Mouse (Mus musculus) brain, embryonic 14.5 days (tissue): ENCODE measurements around the gene Hipk1. TPM values are rescaled to one million over a fixed set of nuclear protein-coding genes. Genes with fewer than 3 reads are reported as not detected.

Source experiments
- DNase-seq: peaks from one replicate; pipeline ENCODE4 v3.0.0-alpha.2; 2011; ENCODE audit warnings: low read depth
- CTCF ChIP-seq: fragments of 200-500 bp; IDR thresholded peaks from 2 replicates; pipeline ENCODE4 v1.5.1; 2012; ENCODE audit warnings: inconsistent platforms, mild to moderate bottlenecking, moderate library complexity, borderline replicate concordance; ENCODE audit not compliant: insufficient read depth, insufficient read length; ENCODE audit errors: extremely low read depth
- POLR2A ChIP-seq: fragments of 200-500 bp; IDR thresholded peaks from 2 replicates; pipeline ENCODE4 v1.6.1; 2012; ENCODE audit warnings: mild to moderate bottlenecking, inconsistent platforms, borderline replicate concordance; ENCODE audit not compliant: poor library complexity, insufficient read depth, insufficient read length, severe bottlenecking; ENCODE audit errors: extremely low read depth
- polyA plus RNA-seq: library from polyadenylated mRNA; depleted of rRNA; stranded (reverse); fragments of >200 nt; gene quantifications from 2 replicates; pipeline ENCODE4 v1.2.3, GENCODE M21; 2012

The Hipk1 gene
- polyA plus RNA-seq, 1 experiment = 45.8 TPM

DNA sequence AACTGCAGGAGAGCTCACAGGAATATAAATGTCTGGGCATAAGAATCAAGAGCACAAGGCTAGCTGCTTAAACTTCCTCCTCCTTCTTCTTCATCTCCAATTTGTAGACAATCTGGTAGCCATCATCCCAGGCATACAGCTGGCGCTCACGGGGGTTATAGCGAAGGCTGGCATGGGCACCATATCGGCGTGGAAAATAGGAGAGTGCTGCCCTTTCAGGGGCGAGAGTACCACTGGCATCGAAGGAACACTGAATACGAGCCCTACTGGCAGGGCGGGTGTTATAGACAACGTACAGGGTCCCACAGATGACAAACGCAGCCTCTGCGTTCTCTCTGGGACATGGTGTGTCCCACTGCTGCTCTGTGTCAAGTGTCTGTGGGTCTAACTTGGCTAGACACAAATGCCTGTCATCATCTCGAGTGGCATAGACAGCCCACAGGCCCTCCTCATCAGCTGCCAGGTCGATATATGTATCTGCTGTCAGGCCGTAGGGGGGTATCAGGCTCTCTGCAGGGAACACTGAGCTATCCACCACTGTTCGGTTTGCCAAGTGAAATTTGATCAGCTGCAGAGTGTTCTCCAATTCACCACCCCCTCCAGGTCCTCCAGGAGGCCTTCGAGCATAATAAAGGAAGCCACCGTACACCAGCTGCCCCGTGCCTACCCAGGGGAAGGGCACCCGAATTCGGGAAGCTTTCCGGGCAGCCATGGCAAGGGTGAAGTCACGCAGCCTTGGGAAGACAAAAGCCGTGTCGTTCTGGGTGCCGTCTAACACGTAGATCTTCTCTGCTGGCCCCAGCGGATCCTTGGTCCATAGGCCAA is 55.4 kb downstream of the Hipk1 start:
- no peak for DNase-seq
- no peak for TF ChIP-seq CTCF
- TF ChIP-seq POLR2A = no peak

DNA sequence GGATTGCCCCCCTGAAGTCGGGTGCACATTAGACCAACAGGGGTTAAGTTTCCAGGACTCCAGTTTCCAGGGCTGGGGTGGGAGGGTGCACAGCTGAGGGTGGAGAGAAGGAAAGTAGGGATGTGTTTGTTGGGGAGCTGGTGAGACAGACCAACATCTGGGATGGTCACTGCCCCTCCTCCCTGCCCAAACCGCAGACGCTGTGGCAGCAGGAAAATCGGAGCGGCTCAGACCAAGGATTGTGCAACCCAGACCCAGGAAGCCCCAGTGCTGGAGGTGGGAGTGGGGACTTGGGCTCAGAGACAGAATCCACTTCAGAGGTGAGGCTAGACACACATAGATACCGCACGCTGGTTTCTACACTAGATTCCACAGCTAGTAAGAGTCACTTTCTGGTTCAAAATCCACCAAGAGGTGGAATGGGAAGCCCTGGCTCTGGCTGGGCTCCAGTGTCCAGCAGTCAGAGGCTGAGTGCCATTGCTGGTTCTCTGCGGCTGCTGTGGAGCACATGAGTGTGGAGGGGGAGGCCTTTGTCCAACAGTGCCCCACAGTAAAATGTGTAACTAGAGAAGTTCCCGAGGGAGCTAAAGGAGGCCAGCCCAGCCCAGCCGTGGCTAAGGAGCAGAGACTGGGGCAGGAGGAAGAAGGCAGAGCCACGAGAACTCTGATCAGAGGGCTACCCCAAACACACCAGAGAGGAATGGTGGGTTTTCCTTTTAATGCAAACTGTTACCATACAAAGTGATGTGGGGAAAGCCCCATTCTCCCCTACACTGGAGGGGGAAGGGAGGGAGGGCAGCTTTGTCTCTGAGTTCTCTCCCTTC is 56.5 kb downstream of the Hipk1 start:
- no peak for TF ChIP-seq CTCF
- DNase-seq = peak; percentile 40

DNA sequence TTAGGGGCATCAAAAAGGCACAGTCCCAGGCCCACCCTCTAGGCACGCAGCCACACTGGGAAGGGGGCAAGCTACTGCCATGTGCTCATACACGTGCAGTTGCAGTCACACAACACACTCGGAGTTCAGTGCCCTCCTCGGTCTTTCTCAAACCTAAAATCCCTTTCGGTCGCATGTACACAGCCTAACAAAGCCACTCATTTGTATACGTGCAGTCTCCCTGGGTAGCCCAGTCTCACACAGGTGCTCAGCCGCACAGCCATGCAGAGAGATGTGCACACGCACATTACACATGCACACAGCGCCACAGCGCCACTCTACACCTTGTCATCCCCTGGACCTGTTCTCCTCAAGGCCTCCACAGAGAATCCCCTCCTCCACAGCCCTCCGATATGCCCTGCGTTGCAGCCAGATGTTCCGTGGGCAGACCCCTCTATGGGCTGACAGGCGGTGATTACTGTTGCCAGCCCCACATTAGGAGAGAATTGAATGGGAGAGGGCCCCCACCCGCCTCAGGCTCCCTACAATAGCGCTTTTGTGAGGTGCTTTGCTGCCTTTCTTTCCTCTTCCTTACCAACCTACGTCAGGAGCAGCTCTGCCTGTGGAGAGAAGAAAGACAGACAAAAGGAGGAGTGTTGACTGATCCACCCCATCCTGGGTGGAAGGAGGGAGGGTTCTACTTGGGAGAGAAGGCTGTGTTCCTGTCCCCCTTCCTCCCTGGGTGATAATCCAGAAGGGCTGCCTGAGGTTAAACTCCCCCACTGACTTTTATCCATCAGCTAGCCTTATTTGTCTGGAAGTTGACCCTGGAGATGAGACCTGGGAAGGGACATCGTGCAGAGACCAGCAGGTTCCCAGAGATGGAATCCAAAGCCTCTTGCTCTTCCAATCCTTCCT is 57.3 kb downstream of the Hipk1 start:
- TF ChIP-seq CTCF = peak; percentile 19; the same call in 1 of the 2 replicates
- TF ChIP-seq POLR2A = no peak
- DNase-seq = peak; percentile 88

DNA sequence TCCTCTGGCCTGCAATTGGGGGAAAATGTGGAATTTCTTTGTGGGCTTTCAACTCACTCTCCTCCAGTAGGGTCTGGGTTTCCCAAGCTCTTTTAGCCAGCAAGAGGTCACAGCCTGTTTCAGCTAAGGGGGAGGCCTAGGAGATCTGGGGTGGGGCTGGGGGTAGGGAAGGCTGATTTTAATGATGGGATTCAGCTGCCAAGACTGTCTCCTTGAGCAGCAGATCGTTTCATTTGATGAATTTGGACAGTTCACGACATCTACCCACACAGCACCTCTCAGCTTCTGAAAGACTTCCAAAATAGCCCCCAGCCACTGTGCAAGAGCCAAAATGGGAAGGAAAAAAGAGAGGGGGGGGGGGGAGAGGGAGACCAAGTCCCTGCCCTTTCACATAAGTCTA is 58.2 kb downstream of the Hipk1 start:
- no peak for TF ChIP-seq POLR2A
- TF ChIP-seq CTCF = no peak
- peak; percentile 59 for DNase-seq

DNA sequence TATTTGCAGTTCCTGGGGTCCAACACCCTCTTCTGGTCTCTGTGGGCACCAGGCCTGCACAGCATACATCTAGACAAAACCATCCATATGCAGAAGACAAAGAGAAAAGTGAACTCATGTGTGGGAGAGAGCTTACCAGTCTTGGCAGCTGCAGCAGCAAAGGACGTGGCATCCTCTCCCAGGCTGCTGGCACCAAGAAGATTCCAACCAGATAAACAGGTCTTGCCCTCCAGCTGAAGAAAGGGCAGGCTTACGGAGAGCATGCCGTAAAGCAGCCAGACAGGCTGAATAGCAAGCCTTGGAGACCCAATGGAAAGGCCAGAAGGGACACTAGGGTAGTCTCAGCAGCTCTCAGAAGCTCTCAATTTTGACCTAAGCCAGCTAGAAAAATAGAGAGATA is 59.2 kb downstream of the Hipk1 start:
- DNase-seq = no peak
- no peak for TF ChIP-seq POLR2A
- TF ChIP-seq CTCF = no peak

DNA sequence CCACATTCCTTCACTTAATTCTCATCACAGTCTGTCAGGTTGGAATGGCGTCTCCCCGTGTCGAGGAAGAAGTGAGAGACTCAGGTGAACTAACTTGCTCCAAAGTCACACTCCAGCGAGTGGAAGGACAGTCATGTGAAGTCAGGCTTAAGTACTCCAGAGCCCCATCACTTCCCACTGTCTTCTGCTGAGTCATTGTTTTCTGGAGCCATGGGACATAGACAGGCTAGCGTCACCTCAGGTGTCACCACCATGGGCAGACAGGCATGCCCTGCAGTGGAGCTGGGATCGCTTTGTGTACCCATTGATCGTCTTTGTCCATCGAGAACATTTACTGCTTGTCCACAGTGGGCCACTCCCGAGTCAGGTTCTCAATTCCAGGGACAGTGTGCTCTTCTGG is 61.5 kb downstream of the Hipk1 start:
- TF ChIP-seq POLR2A (no peak), CTCF (no peak)
- DNase-seq = no peak

DNA sequence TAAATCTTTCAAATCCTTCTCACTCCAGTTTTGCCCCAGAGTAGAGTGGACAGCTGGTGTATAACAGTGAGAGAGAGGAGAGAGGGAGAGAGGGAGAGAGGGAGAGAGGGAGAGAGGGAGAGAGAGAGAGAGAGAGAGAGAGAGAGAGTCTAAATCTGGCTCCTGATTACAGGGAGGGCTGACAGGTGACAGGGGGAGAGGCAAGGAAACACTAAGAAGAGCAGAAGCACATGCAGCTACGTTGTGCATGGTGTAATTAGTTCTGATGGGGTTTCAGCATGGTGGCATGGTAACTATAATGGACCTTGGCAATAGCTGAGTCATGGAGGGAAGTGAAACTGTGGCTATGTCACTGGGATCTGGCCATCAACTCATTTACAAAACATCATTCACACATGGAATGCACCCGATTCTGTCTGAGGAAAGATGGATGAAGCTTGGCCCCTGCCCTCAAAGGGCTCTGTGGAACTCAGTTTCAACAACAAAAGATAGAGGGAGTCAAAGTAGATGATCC is 63.5 kb downstream of the Hipk1 start:
- DNase-seq = no peak
- TF ChIP-seq POLR2A = no peak
- TF ChIP-seq CTCF = no peak

DNA sequence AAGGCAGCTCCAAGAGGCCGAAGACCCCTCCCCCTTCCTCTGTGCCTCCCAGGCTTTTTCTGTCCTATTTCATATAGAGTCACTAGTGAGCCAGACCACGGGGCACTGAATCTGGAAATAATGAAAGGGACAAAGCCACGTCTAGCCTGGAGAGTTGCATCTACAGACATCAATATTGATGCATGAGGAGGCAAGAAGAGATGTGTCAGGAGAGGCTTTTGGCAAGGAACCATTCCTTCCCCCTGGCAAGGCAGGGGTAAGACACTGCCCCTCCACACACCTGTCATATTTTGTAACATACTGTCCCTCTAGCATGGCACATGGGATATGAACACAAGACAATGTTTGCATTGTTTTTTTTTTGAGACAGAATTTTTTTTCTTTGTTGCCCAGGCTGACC is 64.7 kb downstream of the Hipk1 start:
- no peak for DNase-seq
- TF ChIP-seq POLR2A (no peak), CTCF (no peak)

DNA sequence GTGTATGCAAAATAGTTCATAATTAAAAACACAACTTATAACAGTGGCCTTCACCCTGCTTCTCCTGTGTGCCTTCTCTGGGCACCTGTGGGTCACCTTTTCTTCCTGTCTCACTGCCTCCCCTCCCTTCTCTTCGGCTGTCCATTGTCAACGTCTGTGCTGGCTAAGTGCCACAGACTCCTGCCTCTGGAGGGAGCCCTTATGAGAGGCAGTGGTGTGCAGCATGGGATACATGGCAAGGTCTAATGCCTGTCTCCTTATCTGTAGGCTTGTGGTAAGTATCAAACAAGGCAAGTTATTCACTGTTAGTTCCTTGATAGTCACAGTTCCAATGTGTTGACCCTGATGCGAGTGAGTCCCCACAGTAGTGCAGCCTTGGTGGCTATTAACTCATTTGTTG is 67.2 kb downstream of the Hipk1 start:
- TF ChIP-seq CTCF (no peak), POLR2A (no peak)
- DNase-seq = no peak

DNA sequence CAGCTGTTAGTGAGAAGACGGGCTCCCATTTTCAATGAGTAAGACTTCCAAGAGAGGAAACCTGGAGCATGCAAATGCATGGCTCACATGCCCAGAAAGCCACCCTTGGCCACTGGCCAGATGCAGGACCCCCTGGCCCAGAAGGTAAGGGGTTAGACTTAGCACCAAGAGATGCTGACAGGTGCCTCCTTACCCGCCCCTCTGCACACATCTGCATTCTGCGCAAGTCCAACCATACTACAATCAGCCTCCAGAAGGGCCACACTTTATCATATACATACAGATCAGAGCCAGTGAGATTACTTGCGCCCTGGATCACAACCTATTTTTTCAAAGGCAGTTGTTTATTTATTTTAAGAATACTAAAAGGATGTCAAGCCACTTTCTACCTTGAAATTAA is 72.6 kb downstream of the Hipk1 start:
- TF ChIP-seq CTCF (no peak), POLR2A (no peak)
- DNase-seq = no peak

DNA sequence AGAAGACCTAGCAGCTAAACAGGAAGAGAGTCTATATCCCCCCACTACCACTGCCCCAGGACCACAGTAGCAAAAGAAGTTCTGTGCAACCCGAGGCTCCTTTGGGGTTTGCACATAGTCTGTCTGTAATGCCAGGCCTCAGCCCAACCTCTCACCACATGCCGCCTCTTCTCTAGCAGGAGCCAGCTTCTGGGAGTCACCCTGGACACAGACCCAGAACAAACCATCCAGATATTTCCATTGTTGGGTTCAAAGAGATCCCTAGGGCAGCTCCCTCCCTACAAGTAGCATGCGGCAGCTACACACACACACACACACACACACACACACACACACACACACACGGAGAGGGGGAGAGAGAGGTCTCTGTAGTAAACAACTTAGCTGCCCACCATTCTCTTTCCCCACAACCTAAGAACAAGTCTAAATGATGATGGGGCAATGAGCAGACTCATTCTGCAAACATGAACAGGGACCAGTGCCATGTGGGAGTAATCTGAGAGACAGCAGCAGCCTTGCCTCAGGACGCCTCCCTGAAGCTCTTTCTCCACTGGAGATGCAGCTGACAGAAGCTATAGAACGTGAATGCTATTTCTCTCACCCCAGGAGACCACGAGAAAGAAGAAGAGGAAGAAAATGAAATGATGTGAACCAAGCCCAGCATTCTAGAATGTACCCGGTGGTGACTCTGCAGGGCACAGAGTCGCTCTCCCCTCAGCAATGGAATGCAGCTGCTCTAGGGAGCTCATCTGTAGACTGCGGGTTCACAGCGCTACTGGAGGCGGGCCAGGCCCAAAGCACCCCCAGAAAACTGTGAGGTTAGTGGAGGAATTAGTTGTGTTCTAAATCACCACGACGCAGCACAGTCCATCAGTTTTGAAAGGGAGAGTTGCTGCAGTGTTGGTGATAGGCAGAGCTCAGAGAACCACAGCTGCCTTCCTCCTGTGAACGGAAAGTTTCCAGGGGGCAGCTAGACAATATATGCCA is 74.3 kb downstream of the Hipk1 start:
- no peak for DNase-seq

More for the DNA sequence above, 74.3 kb downstream of the Hipk1 start:
- TF ChIP-seq POLR2A = no peak
- TF ChIP-seq CTCF = no peak
